Mouse (Mus musculus) forebrain, embryonic 14.5 days (tissue): ENCODE data around the gene Atxn1. TPM values are rescaled to one million over a fixed set of nuclear protein-coding genes. Genes with fewer than 3 reads are reported as not detected.

ENCODE experiments used
- ATAC-seq: fragments of 200-750 bp; cut with Nextera tagmentation; 2 replicates; pipeline ENCODE4 v1.8.0; 2017; ENCODE audit warnings: mild to moderate bottlenecking, moderate library complexity
- DNase-seq: peaks from one replicate; pipeline ENCODE4 v3.0.0-alpha.2; 2015; ENCODE audit warnings: low spot score
- H3K27ac ChIP-seq: fragments of 300-500 bp; sonication (generic); 2 replicates; pipeline ENCODE4 v1.5.1; 2014; ENCODE audit warnings: low read depth, mild to moderate bottlenecking, control low read depth, low read length, moderate library complexity
- H3K27me3 ChIP-seq: fragments of 300-500 bp; sonication (generic); replicated peaks from 2 replicates; pipeline ENCODE4 v1.6.1; 2014; ENCODE audit warnings: low read length, control low read depth, mixed read lengths; ENCODE audit not compliant: control insufficient read depth, insufficient read depth
- H3K36me3 ChIP-seq: fragments of 300-500 bp; sonication (generic); 2 replicates; pipeline ENCODE4 v1.6.1; 2014; ENCODE audit warnings: low read length, control low read depth; ENCODE audit not compliant: control insufficient read depth, insufficient read depth
- H3K4me1 ChIP-seq: fragments of 300-500 bp; sonication (generic); 2 replicates; pipeline ENCODE4 v1.6.1; 2014; ENCODE audit warnings: antibody characterized with exemption, low read length, control low read depth; ENCODE audit not compliant: control insufficient read depth, insufficient read depth
- H3K4me2 ChIP-seq: fragments of 300-500 bp; sonication (generic); 2 replicates; pipeline ENCODE4 v1.6.1; 2014; ENCODE audit warnings: mild to moderate bottlenecking, control low read depth, low read length
- H3K4me3 ChIP-seq: fragments of 300-500 bp; sonication (generic); 2 replicates; pipeline ENCODE4 v1.5.1; 2014; ENCODE audit warnings: low read depth, low read length, control low read depth
- H3K9ac ChIP-seq: fragments of 300-500 bp; sonication (generic); 2 replicates; pipeline ENCODE4 v1.6.1; 2014; ENCODE audit warnings: mild to moderate bottlenecking, low read length, control low read depth, moderate library complexity
- H3K9me3 ChIP-seq: fragments of 300-500 bp; sonication (generic); replicated peaks from 2 replicates; pipeline ENCODE4 v1.6.1; 2016; ENCODE audit warnings: low read length, control low read depth, mixed read lengths; ENCODE audit not compliant: control insufficient read depth
- WGBS: fragments of 180-500 bp; shearing (Covaris S2); extraction: QIAGEN DNeasy Blood & Tissue Kit; methylation state at CpG from one replicate; pipeline ENCODE4 v1.1.7; 2014; 5-methylcytosine and 5-hydroxymethylcytosine counted together
- polyA plus RNA-seq: library from polyadenylated mRNA; unstranded; fragments of >200 nt; fragmentation: Nextera tagmentation; extraction: Ambion mirVana; gene quantifications from 2 replicates; pipeline ENCODE4 v1.2.1, GENCODE M21; 2014

Gene Atxn1
- polyA plus RNA-seq, 1 experiment from 2014 or later, result 4.3 TPM

GRCm38 (mm10) chr13:45925294-45925693 lies 39.5 kb downstream of the Atxn1 start:
- Histone ChIP-seq H3K4me3 (no peak overlapping the region), H3K9me3 (no peaks in the 10 kb centered on the region), H3K9ac (no peak overlapping the region), H3K27me3 (no peaks in the 10 kb centered on the region), H3K36me3 (no peaks in the 10 kb centered on the region), H3K4me2 (no peak overlapping the region), H3K27ac (no peak overlapping the region), H3K4me1 (no peaks in the 10 kb centered on the region)
- ATAC-seq (no peak), DNase-seq (no peak)
- WGBS, result 85% methylated on average over 4 of the region's 4 CpGs

GRCm38 (mm10) chr13:45924555-45924954 lies 40.3 kb downstream of the Atxn1 start:
- Histone ChIP-seq H3K4me1 (no peaks in the 10 kb centered on the region), H3K4me2 (no peak overlapping the region), H3K9me3 (no peaks in the 10 kb centered on the region), H3K27ac (no peak overlapping the region), H3K36me3 (no peaks in the 10 kb centered on the region), H3K27me3 (no peaks in the 10 kb centered on the region), H3K4me3 (no peak overlapping the region), H3K9ac (no peak overlapping the region)
- DNase-seq, result no peak
- ATAC-seq, result no peak
- 77% methylated on average over 7 of the region's 7 CpGs for WGBS

GRCm38 (mm10) chr13:45923086-45923485 lies 41.7 kb downstream of the Atxn1 start:
- Histone ChIP-seq H3K36me3 (no peaks in the 10 kb centered on the region), H3K27me3 (no peaks in the 10 kb centered on the region), H3K9me3 (no peaks in the 10 kb centered on the region), H3K4me1 (no peaks in the 10 kb centered on the region), H3K4me2 (no peak overlapping the region), H3K4me3 (no peak overlapping the region), H3K27ac (no peak overlapping the region), H3K9ac (no peak overlapping the region)
- 100% methylated on average over 1 of the region's 1 CpGs for WGBS
- no peak for ATAC-seq
- no peak for DNase-seq

GRCm38 (mm10) chr13:45922467-45922866 lies 42.3 kb downstream of the Atxn1 start:
- Histone ChIP-seq H3K4me2 (no peak overlapping the region), H3K4me1 (no peaks in the 10 kb centered on the region), H3K9me3 (no peaks in the 10 kb centered on the region), H3K9ac (no peak overlapping the region), H3K27ac (no peak overlapping the region), H3K4me3 (no peak overlapping the region), H3K27me3 (no peaks in the 10 kb centered on the region), H3K36me3 (no peaks in the 10 kb centered on the region)
- DNase-seq (no peak), ATAC-seq (no peak)
- 54% methylated on average over 9 of the region's 9 CpGs for WGBS

GRCm38 (mm10) chr13:45918956-45919711 lies 45.7 kb downstream of the Atxn1 start:
- H3K9ac ChIP-seq, result no peak overlapping the region
- no peak for DNase-seq
- H3K9me3 ChIP-seq, result no peaks in the 10 kb centered on the region
- H3K4me2 ChIP-seq, result no peak overlapping the region
- H3K4me3 ChIP-seq, result no peak overlapping the region
- H3K27ac ChIP-seq, result no peak overlapping the region
- 94% methylated on average over 13 of the region's 15 CpGs for WGBS
- ATAC-seq, result no peak
- no peaks in the 10 kb centered on the region for H3K36me3 ChIP-seq
- no peaks in the 10 kb centered on the region for H3K4me1 ChIP-seq
- H3K27me3 ChIP-seq, result no peaks in the 10 kb centered on the region

GRCm38 (mm10) chr13:45918006-45918380 lies 46.8 kb downstream of the Atxn1 start:
- Histone ChIP-seq H3K4me2 (no peak overlapping the region), H3K27ac (no peak overlapping the region), H3K36me3 (no peaks in the 10 kb centered on the region), H3K9me3 (no peaks in the 10 kb centered on the region), H3K27me3 (no peaks in the 10 kb centered on the region), H3K9ac (no peak overlapping the region), H3K4me3 (no peak overlapping the region), H3K4me1 (no peaks in the 10 kb centered on the region)
- DNase-seq, result peak; percentile 27
- 70% methylated on average over 12 of the region's 12 CpGs for WGBS
- no peak for ATAC-seq

- no peaks in the 10 kb centered on the region for H3K9me3 ChIP-seq
- H3K4me1 ChIP-seq, result no peaks in the 10 kb centered on the region
- ATAC-seq, result no peak
- H3K4me2 ChIP-seq, result no peak overlapping the region
- no peak overlapping the region for H3K4me3 ChIP-seq
- H3K27me3 ChIP-seq, result no peaks in the 10 kb centered on the region
- no peak overlapping the region for H3K27ac ChIP-seq
- WGBS, result 92% methylated on average over 21 of the region's 21 CpGs
- DNase-seq, result no peak
- no peak overlapping the region for H3K9ac ChIP-seq
- no peaks in the 10 kb centered on the region for H3K36me3 ChIP-seq
These were observed 47.5 kb downstream of the Atxn1 start for GRCm38 (mm10) chr13:45917058-45918005.

- no peak overlapping the region for H3K4me2 ChIP-seq
- ATAC-seq (no peak), DNase-seq (peak; percentile 53)
- H3K27me3 ChIP-seq, result no peaks in the 10 kb centered on the region
- H3K36me3 ChIP-seq, result no peaks in the 10 kb centered on the region
- no peaks in the 10 kb centered on the region for H3K9me3 ChIP-seq
- H3K27ac ChIP-seq, result no peak overlapping the region
- WGBS, result 91% methylated on average over 3 of the region's 3 CpGs
- H3K9ac ChIP-seq, result no peak overlapping the region
- no peaks in the 10 kb centered on the region for H3K4me1 ChIP-seq
- no peak overlapping the region for H3K4me3 ChIP-seq
These were observed 48.9 kb downstream of the Atxn1 start for GRCm38 (mm10) chr13:45915921-45916320.

- H3K27ac ChIP-seq, result no peak overlapping the region
- H3K9ac ChIP-seq, result no peak overlapping the region
- no peak overlapping the region for H3K4me2 ChIP-seq
- no peaks in the 10 kb centered on the region for H3K4me1 ChIP-seq
- H3K4me3 ChIP-seq, result no peak overlapping the region
- ATAC-seq (no peak), DNase-seq (no peak)
- H3K36me3 ChIP-seq, result no peaks in the 10 kb centered on the region
- no peaks in the 10 kb centered on the region for H3K9me3 ChIP-seq
- WGBS, result 62% methylated on average over 2 of the region's 2 CpGs
- no peaks in the 10 kb centered on the region for H3K27me3 ChIP-seq
These were observed 49.8 kb downstream of the Atxn1 start for GRCm38 (mm10) chr13:45915026-45915425.
